Mouse (Mus musculus): ENCODE measurements around the gene Tgoln1. TPM values are rescaled to one million over a fixed set of nuclear protein-coding genes. Genes with fewer than 3 reads are reported as not detected.

Gene Tgoln1
- polyA plus RNA-seq, 1 experiment from 2014 or later, result 29.1 TPM

DNA sequence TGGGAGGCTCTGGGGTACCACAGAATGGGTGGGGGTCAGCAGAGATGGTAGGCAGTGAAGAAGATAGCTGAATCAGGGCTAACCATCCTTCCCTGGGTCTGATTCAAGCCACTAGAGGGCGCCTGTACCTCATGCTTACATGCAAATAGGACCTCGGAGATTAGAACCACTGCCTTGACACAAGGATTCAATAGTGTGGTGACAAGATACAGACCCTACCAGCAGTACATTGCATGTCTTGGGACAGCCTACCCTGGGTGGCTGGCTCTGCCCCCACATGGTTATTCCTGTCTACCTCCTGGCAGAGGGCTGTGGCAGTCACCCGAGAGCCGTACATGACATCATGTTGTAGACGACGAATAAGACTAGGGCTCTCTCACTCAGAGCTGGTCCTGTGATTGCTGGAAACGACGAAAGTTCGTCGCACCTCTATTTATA, 30.6 kb upstream of the Tgoln1 start:
- Histone ChIP-seq H3K4me3 (0 out of 2 replicates have a peak overlapping the region, but pooled peaks have one; percentile 3), H3K27me3 (ENCODE audit: insufficient read depth, poor library complexity, severe bottlenecking) (no peaks in the 10 kb centered on the region), H3K27ac (no peak overlapping the region), H3K4me1 (peaks cover 19% of the 10 kb centered on the region), H3K9me3 (no peaks in the 10 kb centered on the region), H3K36me3 (0 out of 2 replicates have a peak, but pooled peaks cover 5% of the 10 kb centered on the region)
- 35% methylated on average over 10 of the region's 10 CpGs for WGBS
- DNase-seq (ENCODE audit: low spot score), result peak; percentile 87

DNA sequence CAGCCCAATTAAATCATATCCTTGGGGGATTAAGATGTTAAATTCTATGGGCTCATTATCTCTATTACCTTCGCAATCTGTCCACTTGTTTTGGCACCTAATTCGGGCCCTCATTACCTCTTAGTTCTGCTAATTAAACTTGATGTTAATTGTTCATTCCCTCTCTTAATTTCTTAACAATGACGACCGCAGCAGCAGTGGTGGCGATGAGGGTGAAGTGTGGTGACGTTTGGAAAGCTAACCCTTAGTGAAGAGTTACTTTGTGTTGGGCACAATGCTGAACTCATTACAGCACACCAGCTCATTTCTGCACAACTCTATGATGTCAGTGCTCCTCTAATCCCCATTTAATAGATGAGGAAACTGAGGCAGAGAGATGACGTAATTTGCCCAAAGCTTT, 28.6 kb upstream of the Tgoln1 start:
- Histone ChIP-seq H3K4me1 (peaks cover 19% of the 10 kb centered on the region), H3K9me3 (no peaks in the 10 kb centered on the region), H3K36me3 (0 out of 2 replicates have a peak, but pooled peaks cover 5% of the 10 kb centered on the region), H3K4me3 (no peak overlapping the region), H3K27ac (no peak overlapping the region), H3K27me3 (ENCODE audit: insufficient read depth, poor library complexity, severe bottlenecking) (no peaks in the 10 kb centered on the region)
- no peak for DNase-seq (ENCODE audit: low spot score)
- WGBS, result 85% methylated on average over 7 of the region's 7 CpGs

GRCm38 (mm10) chr6:72644576-72644975, 27.8 kb upstream of the Tgoln1 start:
- no peak for DNase-seq (ENCODE audit: low spot score)
- H3K27ac ChIP-seq, result no peak overlapping the region
- WGBS, result 64% methylated on average over 4 of the region's 4 CpGs

DNA sequence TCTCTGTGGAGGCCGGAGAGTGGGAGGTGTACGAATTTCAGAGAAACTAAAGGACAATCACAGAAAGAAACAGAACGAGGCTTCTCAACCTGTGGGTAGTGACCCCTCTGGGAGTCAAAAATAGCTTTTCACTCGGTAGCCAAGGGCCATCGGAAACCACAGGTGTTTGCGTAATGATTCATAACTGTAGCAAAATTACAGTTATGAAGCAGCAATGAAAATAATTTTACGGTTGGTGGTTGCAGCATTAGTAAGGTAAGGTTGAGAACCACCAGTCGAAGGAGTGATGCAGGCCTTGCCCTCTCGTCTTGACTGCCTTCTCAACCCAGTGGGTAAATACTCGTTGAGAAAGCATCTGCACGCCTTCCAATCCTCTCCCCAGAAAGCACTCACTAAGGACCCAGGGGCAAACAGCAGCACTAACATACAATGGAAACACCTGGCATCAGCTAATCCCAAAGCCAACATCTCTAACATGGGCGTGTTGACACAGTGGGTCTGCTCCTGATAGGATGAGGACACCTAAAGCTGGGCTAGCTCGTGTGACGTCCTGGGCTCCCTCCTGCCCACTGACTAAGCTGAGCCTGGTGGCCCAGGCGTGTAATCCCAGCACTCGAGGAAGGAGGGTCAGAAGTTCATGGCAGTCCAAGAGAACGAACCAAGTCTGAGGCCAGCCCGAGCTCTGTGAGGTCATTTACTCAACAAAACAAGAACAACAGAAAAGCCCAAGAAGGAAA, 24.6 kb upstream of the Tgoln1 start:
- 79% methylated on average over 18 of the region's 18 CpGs for WGBS
- no peaks in the 10 kb centered on the region for H3K36me3 ChIP-seq
- no peaks in the 10 kb centered on the region for H3K27me3 ChIP-seq (ENCODE audit: insufficient read depth, poor library complexity, severe bottlenecking)
- no peak for DNase-seq (ENCODE audit: low spot score)
- no peak overlapping the region for H3K27ac ChIP-seq
- no peaks in the 10 kb centered on the region for H3K9me3 ChIP-seq
- H3K4me3 ChIP-seq, result no peak overlapping the region
- 0 out of 2 replicates have a peak, but pooled peaks cover 4% of the 10 kb centered on the region for H3K4me1 ChIP-seq

More at GRCm38 (mm10) chr6:72644576-72644975, 27.8 kb upstream of the Tgoln1 start:
- Histone ChIP-seq H3K4me1 (peaks cover 19% of the 10 kb centered on the region), H3K27me3 (ENCODE audit: insufficient read depth, poor library complexity, severe bottlenecking) (no peaks in the 10 kb centered on the region), H3K36me3 (0 out of 2 replicates have a peak, but pooled peaks cover 5% of the 10 kb centered on the region), H3K9me3 (no peaks in the 10 kb centered on the region), H3K4me3 (no peak overlapping the region)

- no peak overlapping the region for H3K4me3 ChIP-seq
- no peak for DNase-seq (ENCODE audit: low spot score)
- WGBS, result 80% methylated on average over 3 of the region's 3 CpGs
- H3K27me3 ChIP-seq (ENCODE audit: insufficient read depth, poor library complexity, severe bottlenecking), result no peaks in the 10 kb centered on the region
- H3K4me1 ChIP-seq, result peaks cover 5% of the 10 kb centered on the region; the same call in 1 of the 2 replicates
- no peak overlapping the region for H3K27ac ChIP-seq
- peaks cover 11% of the 10 kb centered on the region; the same call in 1 of the 2 replicates for H3K36me3 ChIP-seq
- no peaks in the 10 kb centered on the region for H3K9me3 ChIP-seq
These were observed 20.1 kb upstream of the Tgoln1 start for GRCm38 (mm10) chr6:72636940-72637339.

DNA sequence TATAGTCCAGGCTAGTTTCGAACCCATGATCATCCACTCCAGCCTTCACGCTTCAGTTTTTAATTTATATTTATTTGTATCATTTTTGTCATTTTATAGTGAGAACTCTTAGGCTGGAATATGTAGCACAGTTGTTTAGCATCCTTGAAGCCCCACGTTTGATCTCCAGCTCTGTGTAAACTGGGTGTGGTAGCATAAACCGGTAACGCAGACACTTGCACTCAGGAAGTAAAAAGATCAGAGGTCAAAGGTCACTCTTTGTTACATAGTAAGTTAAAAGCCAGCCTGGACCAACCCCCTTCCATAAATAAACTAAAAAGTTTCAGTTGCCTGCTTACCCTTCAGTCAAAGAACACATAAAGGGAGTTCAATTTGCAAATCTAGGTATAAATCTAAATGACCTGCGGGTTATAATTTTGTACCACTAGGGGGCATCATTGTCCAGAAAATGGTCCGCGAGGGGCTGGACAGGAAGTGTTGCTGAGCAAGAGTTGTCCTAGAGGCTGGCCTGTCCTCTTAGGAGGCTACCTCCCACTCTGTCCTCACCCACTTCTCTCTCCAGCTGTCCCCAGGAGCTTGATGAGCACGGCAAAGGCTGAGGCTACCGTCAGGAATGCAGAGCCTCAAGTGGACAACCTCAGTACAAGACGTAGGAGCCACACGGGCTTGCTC, 19.1 kb upstream of the Tgoln1 start:
- Histone ChIP-seq H3K27me3 (ENCODE audit: insufficient read depth, poor library complexity, severe bottlenecking) (no peaks in the 10 kb centered on the region), H3K36me3 (peaks cover 22% of the 10 kb centered on the region), H3K27ac (0 out of 2 replicates have a peak overlapping the region, but pooled peaks have one; percentile 11), H3K9me3 (no peaks in the 10 kb centered on the region), H3K4me3 (0 out of 2 replicates have a peak overlapping the region, but pooled peaks have one; percentile 12), H3K4me1 (peaks cover 5% of the 10 kb centered on the region; the same call in 1 of the 2 replicates)
- 43% methylated on average over 12 of the region's 12 CpGs for WGBS
- peak; percentile 82 for DNase-seq (ENCODE audit: low spot score)

- Histone ChIP-seq H3K27ac (no peak overlapping the region), H3K9me3 (no peaks in the 10 kb centered on the region), H3K36me3 (peaks cover 36% of the 10 kb centered on the region), H3K27me3 (ENCODE audit: insufficient read depth, poor library complexity, severe bottlenecking) (no peaks in the 10 kb centered on the region), H3K4me3 (no peak overlapping the region), H3K4me1 (peaks cover 5% of the 10 kb centered on the region; the same call in 1 of the 2 replicates)
- DNase-seq (ENCODE audit: low spot score), result no peak
- 70% methylated on average over 10 of the region's 10 CpGs for WGBS
These were observed 17.5 kb upstream of the Tgoln1 start for GRCm38 (mm10) chr6:72634311-72634710.

GRCm38 (mm10) chr6:72631700-72632099, 14.9 kb upstream of the Tgoln1 start:
- H3K27ac ChIP-seq, result 0 out of 2 replicates have a peak overlapping the region, but pooled peaks have one; percentile 37
- WGBS, result 61% methylated on average over 6 of the region's 6 CpGs
- H3K36me3 ChIP-seq, result peaks cover 56% of the 10 kb centered on the region
- no peak overlapping the region for H3K4me3 ChIP-seq
- H3K27me3 ChIP-seq (ENCODE audit: insufficient read depth, poor library complexity, severe bottlenecking), result no peaks in the 10 kb centered on the region
- no peaks in the 10 kb centered on the region for H3K9me3 ChIP-seq
- no peak for DNase-seq (ENCODE audit: low spot score)
- H3K4me1 ChIP-seq, result peaks cover 7% of the 10 kb centered on the region; the same call in 1 of the 2 replicates

DNA sequence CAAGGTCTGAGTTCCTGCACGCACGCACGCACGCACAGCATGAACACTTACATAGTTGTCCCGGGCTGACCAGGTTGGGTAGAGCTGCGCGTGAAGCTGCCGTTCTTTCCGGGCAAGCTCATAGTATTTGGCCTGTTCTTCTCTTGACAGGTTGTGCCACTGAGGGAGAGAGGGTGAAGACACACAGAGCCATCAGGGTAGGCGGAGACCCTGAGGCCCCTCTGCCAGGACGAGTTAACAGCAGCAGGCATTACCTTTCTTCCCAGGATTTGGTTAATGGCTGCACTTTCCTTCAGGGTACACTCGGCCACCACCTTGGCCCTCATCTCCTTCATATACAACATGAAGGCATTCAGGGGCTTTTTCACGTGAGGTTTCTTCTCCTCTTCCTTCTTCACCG, 14.2 kb upstream of the Tgoln1 start:
- 90% methylated on average over 14 of the region's 14 CpGs for WGBS
- no peak overlapping the region for H3K4me3 ChIP-seq
- H3K36me3 ChIP-seq, result peaks cover 63% of the 10 kb centered on the region
- H3K27me3 ChIP-seq (ENCODE audit: insufficient read depth, poor library complexity, severe bottlenecking), result no peaks in the 10 kb centered on the region
- H3K4me1 ChIP-seq, result 0 out of 2 replicates have a peak, but pooled peaks cover 2% of the 10 kb centered on the region
- H3K27ac ChIP-seq, result no peak overlapping the region
- DNase-seq (ENCODE audit: low spot score), result no peak
- no peaks in the 10 kb centered on the region for H3K9me3 ChIP-seq

DNA sequence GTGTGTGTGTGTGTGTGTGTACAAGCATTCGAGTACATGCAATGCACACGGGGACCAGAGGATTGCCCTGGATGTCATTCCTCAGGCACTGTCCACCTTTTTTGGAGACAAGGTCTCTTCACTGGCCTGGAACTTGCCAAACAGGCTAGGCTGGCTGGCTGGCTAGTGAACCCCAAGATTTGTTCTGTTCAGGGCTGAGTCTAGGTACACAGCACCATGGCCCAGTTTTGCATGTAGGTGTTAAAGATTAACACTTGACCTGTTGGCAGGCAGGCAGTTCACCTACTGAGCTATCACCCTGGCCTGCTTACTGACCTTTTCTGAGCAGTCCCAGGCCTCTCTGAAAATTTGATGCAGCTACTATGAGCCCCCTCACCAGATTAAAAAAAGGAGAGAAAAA, 13.6 kb upstream of the Tgoln1 start:
- H3K4me1 ChIP-seq, result 0 out of 2 replicates have a peak, but pooled peaks cover 2% of the 10 kb centered on the region
- WGBS, result 89% methylated on average over 2 of the region's 2 CpGs
- no peaks in the 10 kb centered on the region for H3K27me3 ChIP-seq (ENCODE audit: insufficient read depth, poor library complexity, severe bottlenecking)
- DNase-seq (ENCODE audit: low spot score), result no peak
- no peak overlapping the region for H3K4me3 ChIP-seq
- no peak overlapping the region for H3K27ac ChIP-seq
- H3K36me3 ChIP-seq, result peaks cover 64% of the 10 kb centered on the region
- no peaks in the 10 kb centered on the region for H3K9me3 ChIP-seq

GRCm38 (mm10) chr6:72627276-72627675, 10.5 kb upstream of the Tgoln1 start:
- H3K27me3 ChIP-seq (ENCODE audit: insufficient read depth, poor library complexity, severe bottlenecking), result no peaks in the 10 kb centered on the region
- H3K4me3 ChIP-seq, result no peak overlapping the region
- no peak overlapping the region for H3K27ac ChIP-seq
- no peak for DNase-seq (ENCODE audit: low spot score)
- peaks cover 59% of the 10 kb centered on the region for H3K36me3 ChIP-seq
- no peaks in the 10 kb centered on the region for H3K9me3 ChIP-seq
- 88% methylated on average over 16 of the region's 16 CpGs for WGBS
- H3K4me1 ChIP-seq, result 0 out of 2 replicates have a peak, but pooled peaks cover 2% of the 10 kb centered on the region

DNA sequence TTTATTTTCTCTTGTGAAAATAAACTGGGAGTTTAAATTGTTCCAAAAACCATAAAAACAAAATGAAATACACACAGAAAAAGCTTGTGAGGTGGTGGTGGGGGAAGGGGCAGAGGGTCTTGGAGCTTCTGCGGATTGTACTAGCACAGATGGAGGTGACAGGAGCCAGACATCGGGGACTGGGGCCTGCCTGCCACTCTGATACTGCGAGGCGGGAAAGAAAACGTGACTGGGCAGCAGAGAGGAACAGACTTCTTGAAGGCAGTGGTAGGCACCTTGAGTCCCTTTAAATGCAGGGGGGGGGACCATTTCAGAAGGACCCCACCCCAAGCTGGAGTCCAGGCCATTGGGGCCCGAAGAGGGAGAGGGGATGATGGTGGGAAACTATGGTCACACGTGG, 9.6 kb upstream of the Tgoln1 start:
- H3K36me3 ChIP-seq, result peaks cover 51% of the 10 kb centered on the region

More for the DNA sequence above, 9.6 kb upstream of the Tgoln1 start:
- Histone ChIP-seq H3K4me1 (0 out of 2 replicates have a peak, but pooled peaks cover 2% of the 10 kb centered on the region), H3K27ac (no peak overlapping the region), H3K27me3 (ENCODE audit: insufficient read depth, poor library complexity, severe bottlenecking) (no peaks in the 10 kb centered on the region), H3K4me3 (no peak overlapping the region), H3K9me3 (no peaks in the 10 kb centered on the region)
- 84% methylated on average over 7 of the region's 7 CpGs for WGBS
- no peak for DNase-seq (ENCODE audit: low spot score)

All from heart, embryonic 10.5 days (tissue).